29 mouse cellular contexts compared by ENCODE assay signal in the genomic region with DNA sequence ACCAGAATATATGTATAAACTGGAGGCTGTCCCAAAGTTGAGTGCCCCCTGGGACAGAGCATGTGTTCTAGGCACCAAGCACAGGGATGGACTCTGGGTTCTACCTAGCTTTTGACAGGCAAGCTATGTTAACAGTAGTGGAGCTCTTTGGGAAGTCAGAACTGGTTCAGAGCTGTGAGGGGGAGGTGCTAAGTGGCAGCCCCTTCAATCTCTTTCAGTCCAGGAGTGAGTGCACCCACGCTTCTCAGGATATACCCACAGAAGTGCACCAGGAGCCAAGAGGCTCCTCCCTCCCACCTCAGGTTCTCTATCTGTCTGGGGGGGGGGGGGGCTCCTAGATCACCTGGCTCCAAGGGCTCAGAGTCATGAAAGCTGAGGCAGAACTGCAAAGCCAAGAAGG. TPM values are rescaled to one million over a fixed set of nuclear protein-coding genes. Genes with fewer than 3 reads are reported as not detected.
DNase-seq lines count a peak whose midpoint lies in the region; ATAC-seq and TF ChIP-seq lines count a peak whose summit lies in the region.
"Had no signal": no experiment of that assay in that cellular context is flagged by ENCODE, and none has a peak within 500 bp of the region (broad histone marks: within the 10 kb centered on the region; RNA-seq: fewer than 3 reads in every experiment).

No protein-coding gene starts in this region.

- H3K27ac ChIP-seq in intestine, postnatal 0 days (ENCODE audit: low read depth, low read length) = no peak overlapping the region
- H3K27ac ChIP-seq in intestine, embryonic 15.5 days = no peak overlapping the region
- H3K27ac ChIP-seq in limb, embryonic 11.5 days (replicated peaks; ENCODE audit: low read depth, low read length) = 0 out of 2 replicates have a peak overlapping the region, but pooled peaks have one; percentile 8
- H3K27ac ChIP-seq in limb, embryonic 10.5 days = no peak overlapping the region
- H3K27ac ChIP-seq: embryonic facial prominence, embryonic 13.5 days; embryonic facial prominence, embryonic 15.5 days; forebrain, embryonic 10.5 days; forebrain, embryonic 12.5 days had no signal

- 0 out of 2 replicates have a peak overlapping the region, but pooled peaks have one; percentile 7 for H3K9ac ChIP-seq in intestine, postnatal 0 days (ENCODE audit: low read depth, low read length)
- no peak overlapping the region for H3K9ac ChIP-seq in intestine, embryonic 15.5 days
- no peak overlapping the region for H3K9ac ChIP-seq in limb, embryonic 11.5 days (ENCODE audit: low read length)
- H3K9ac ChIP-seq: embryonic facial prominence, embryonic 15.5 days; forebrain, embryonic 12.5 days had no signal

- H3K27me3 ChIP-seq in intestine, postnatal 0 days (replicated peaks; ENCODE audit: control insufficient read depth, insufficient read depth, low read length) = no peaks in the 10 kb centered on the region
- H3K27me3 ChIP-seq in intestine, embryonic 15.5 days (replicated peaks) = no peaks in the 10 kb centered on the region
- H3K27me3 ChIP-seq in limb, embryonic 11.5 days (ENCODE audit: control insufficient read depth, insufficient read depth, low read length) = no peaks in the 10 kb centered on the region
- no peaks in the 10 kb centered on the region for H3K27me3 ChIP-seq in limb, embryonic 10.5 days (ENCODE audit: low read depth, poor library complexity, severe bottlenecking)
- H3K27me3 ChIP-seq: CH12.LX; embryonic facial prominence, embryonic 13.5 days; embryonic facial prominence, embryonic 15.5 days; forebrain, embryonic 12.5 days; Patski had no signal

- H3K9me3 ChIP-seq in intestine, postnatal 0 days (ENCODE audit: control insufficient read depth) = no peaks in the 10 kb centered on the region
- no peaks in the 10 kb centered on the region for H3K9me3 ChIP-seq in intestine, embryonic 15.5 days
- no peaks in the 10 kb centered on the region for H3K9me3 ChIP-seq in limb, embryonic 11.5 days (ENCODE audit: control insufficient read depth, low read length)
- no peaks in the 10 kb centered on the region for H3K9me3 ChIP-seq in limb, embryonic 10.5 days (replicated peaks)
- H3K9me3 ChIP-seq: embryonic facial prominence, embryonic 13.5 days; embryonic facial prominence, embryonic 15.5 days; forebrain, embryonic 10.5 days; forebrain, embryonic 12.5 days; G1E had no signal

- no peak overlapping the region for H3K4me3 ChIP-seq in intestine, postnatal 0 days (ENCODE audit: low read depth, low read length)
- H3K4me3 ChIP-seq in intestine, embryonic 15.5 days (replicated peaks) = no peak overlapping the region
- no peak overlapping the region for H3K4me3 ChIP-seq in limb, embryonic 11.5 days (ENCODE audit: low read depth, low read length)
- H3K4me3 ChIP-seq in limb, embryonic 10.5 days = no peak overlapping the region
- H3K4me3 ChIP-seq: embryonic facial prominence, embryonic 13.5 days; embryonic facial prominence, embryonic 15.5 days; erythroblast, embryonic 14.5 days; forebrain, embryonic 10.5 days; forebrain, embryonic 12.5 days had no signal

- peak; percentile 42; the same call in 1 of the 2 replicates for ATAC-seq in frontal cortex, adult (ENCODE audit: low TSS enrichment)
- ATAC-seq in intestine, postnatal 0 days = no peak
- no peak for ATAC-seq in intestine, embryonic 15.5 days
- no peak for ATAC-seq in limb, embryonic 11.5 days (ENCODE audit: insufficient number of reproducible peaks, low FRiP score, low TSS enrichment, low read depth)
- ATAC-seq: activated CD4-positive, CD25-positive, alpha-beta regulatory T cell, adult 4 months; CD4-positive, CD25-positive, alpha-beta regulatory T cell, adult 4 months; forebrain, embryonic 14.5 days; Patski had no signal

- 85% methylated on average over 1 of the region's 1 CpGs for WGBS in intestine, postnatal 0 days
- WGBS in intestine, embryonic 15.5 days = 70% methylated on average over 1 of the region's 1 CpGs
- 81% methylated on average over 1 of the region's 1 CpGs for WGBS in limb, embryonic 11.5 days
- WGBS in limb, embryonic 10.5 days = 58% methylated on average over 1 of the region's 1 CpGs

- DNase-seq in frontal cortex, postnatal 14 days (ENCODE audit: low spot score in 2 of 2) = no peak
- DNase-seq in limb, embryonic 11.5 days (ENCODE audit: low spot score) = no peak
- no peak for DNase-seq in limb, embryonic 10.5 days (ENCODE audit: low spot score)
- DNase-seq in brain, adult 2 months (ENCODE audit: low read depth, low spot score) = peak; percentile 61
- DNase-seq: adrenal gland, adult 8-10 months; adrenal gland, postnatal 14 days; adrenal gland, postnatal 36 days; B cell, adult 2 months; cerebellum, adult 11 months; cerebellum, adult 18-20 months; cerebellum, adult 8-10 months; cerebellum, adult 9-11 months; cerebellum, postnatal 14 days; cerebellum, postnatal 36 days; embryo, embryonic 11 days had no signal

- no peaks in the 10 kb centered on the region for H3K4me1 ChIP-seq in intestine, postnatal 0 days (replicated peaks; ENCODE audit: control insufficient read depth, insufficient read depth, low read length)
- peaks cover 12% of the 10 kb centered on the region for H3K4me1 ChIP-seq in intestine, embryonic 15.5 days (replicated peaks)
- no peaks in the 10 kb centered on the region for H3K4me1 ChIP-seq in limb, embryonic 11.5 days (ENCODE audit: control insufficient read depth, insufficient read depth, low read length)
- peaks cover 11% of the 10 kb centered on the region for H3K4me1 ChIP-seq in limb, embryonic 10.5 days
- H3K4me1 ChIP-seq: forebrain, embryonic 10.5 days had no signal

- no peak overlapping the region for H3K4me2 ChIP-seq in intestine, postnatal 0 days (replicated peaks; ENCODE audit: low read depth)
- H3K4me2 ChIP-seq in intestine, embryonic 15.5 days (replicated peaks) = no peak overlapping the region
- no peak overlapping the region for H3K4me2 ChIP-seq in limb, embryonic 11.5 days (ENCODE audit: low read depth, severe bottlenecking)
- H3K4me2 ChIP-seq: embryonic facial prominence, embryonic 13.5 days; embryonic facial prominence, embryonic 15.5 days; forebrain, embryonic 12.5 days had no signal

- H3K36me3 ChIP-seq in intestine, postnatal 0 days (ENCODE audit: control insufficient read depth, insufficient read depth) = peaks cover 30% of the 10 kb centered on the region
- H3K36me3 ChIP-seq in intestine, embryonic 15.5 days = no peaks in the 10 kb centered on the region
- no peaks in the 10 kb centered on the region for H3K36me3 ChIP-seq in limb, embryonic 11.5 days (ENCODE audit: control insufficient read depth, insufficient read depth, low read length)
- peaks cover 16% of the 10 kb centered on the region for H3K36me3 ChIP-seq in limb, embryonic 10.5 days

- TF ChIP-seq CTCF in intestine, postnatal 0 days (IDR thresholded peaks at IDR 0.05; ENCODE audit: low read depth) = no peak

RNA-seq across cellular contexts. Expression of gene Cebpg, which starts 31.9 kb away (rescaled TPM):
- 52.4 and 58.4 TPM in 2 replicates for polyA plus RNA-seq in intestine, postnatal 0 days (2015; fragmentation: Nextera tagmentation; extraction: Ambion mirVana)
- polyA plus RNA-seq in intestine, embryonic 15.5 days (2015; fragmentation: Nextera tagmentation; extraction: Ambion mirVana) = 44.5 and 45.3 TPM in 2 replicates
- polyA plus RNA-seq in limb, embryonic 11.5 days (2014; fragmentation: Nextera tagmentation; extraction: Ambion mirVana) = 38.1 and 39.6 TPM in 2 replicates
- polyA plus RNA-seq in limb, embryonic 10.5 days (2016; fragmentation: Nextera tagmentation; extraction: Ambion mirVana) = 40.3 and 44.9 TPM in 2 replicates
